Mouse (Mus musculus): Measurements from ENCODE around the gene Spata31d1d. TPM values are rescaled to one million over a fixed set of nuclear protein-coding genes. Genes with fewer than 3 reads are reported as not detected.
A peak's percentile ranks its signal among the peaks of the same experiment; 100 is the strongest.
"Not testable (repeated sequence)": the region's sequence is repeated elsewhere in the genome, so short reads cannot be mapped to it uniquely, and the experiment has no call there.

Gene Spata31d1d
- polyA plus RNA-seq (2014; fragmentation: Nextera tagmentation; extraction: Ambion mirVana): not detected in 2 replicates

DNA sequence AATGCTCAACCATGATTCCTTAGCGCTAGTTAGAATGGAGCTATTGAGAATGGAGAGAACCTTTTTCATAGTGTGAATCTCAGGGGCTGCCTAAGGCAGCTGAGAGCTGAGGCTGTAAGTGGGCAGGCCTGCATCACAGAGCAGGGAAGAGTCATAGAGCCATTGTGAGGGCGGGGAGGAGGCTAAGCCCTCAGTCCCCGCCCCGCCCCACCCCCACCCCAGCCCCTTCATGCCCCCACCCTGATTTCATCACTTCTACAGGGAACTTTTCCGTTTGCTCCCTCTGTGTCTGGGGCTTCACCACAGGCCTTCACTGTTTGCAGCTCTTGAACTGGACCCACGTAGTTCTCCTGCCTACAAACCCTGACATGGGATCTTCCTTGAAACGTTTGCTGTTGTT, at the start of gene Spata31d1d:
Gene Spata31d1d (minus strand): TSS at position 101 of the 400 bp plus-strand sequence.
- no peak within 1 kb of the TSS for H3K27ac ChIP-seq (ENCODE audit: low read depth, low read length)
- ATAC-seq (replicated peaks; ENCODE audit: low FRiP score): no peak
- H3K27me3 ChIP-seq (ENCODE audit: control insufficient read depth, insufficient read depth, low read length): peaks cover under 1% of the 10 kb centered on the region; the same call in 1 of the 2 replicates
- no peak within 1 kb of the TSS for H3K4me2 ChIP-seq (ENCODE audit: low read depth, low read length, severe bottlenecking)
- no peaks in the 10 kb centered on the region for H3K9me3 ChIP-seq (ENCODE audit: control insufficient read depth, low read length)
- H3K4me1 ChIP-seq (replicated peaks; ENCODE audit: control insufficient read depth, insufficient read depth, low read length): no peaks in the 10 kb centered on the region
- 44% methylated on average over 7 of the region's 7 CpGs for WGBS
- H3K9ac ChIP-seq (ENCODE audit: low read length): no peak within 1 kb of the TSS
- H3K4me3 ChIP-seq (ENCODE audit: low read depth, low read length): no peak within 1 kb of the TSS
- no peak for DNase-seq (ENCODE audit: low spot score)
- no peaks in the 10 kb centered on the region for H3K36me3 ChIP-seq (ENCODE audit: control insufficient read depth, insufficient read depth, low read length)

DNA sequence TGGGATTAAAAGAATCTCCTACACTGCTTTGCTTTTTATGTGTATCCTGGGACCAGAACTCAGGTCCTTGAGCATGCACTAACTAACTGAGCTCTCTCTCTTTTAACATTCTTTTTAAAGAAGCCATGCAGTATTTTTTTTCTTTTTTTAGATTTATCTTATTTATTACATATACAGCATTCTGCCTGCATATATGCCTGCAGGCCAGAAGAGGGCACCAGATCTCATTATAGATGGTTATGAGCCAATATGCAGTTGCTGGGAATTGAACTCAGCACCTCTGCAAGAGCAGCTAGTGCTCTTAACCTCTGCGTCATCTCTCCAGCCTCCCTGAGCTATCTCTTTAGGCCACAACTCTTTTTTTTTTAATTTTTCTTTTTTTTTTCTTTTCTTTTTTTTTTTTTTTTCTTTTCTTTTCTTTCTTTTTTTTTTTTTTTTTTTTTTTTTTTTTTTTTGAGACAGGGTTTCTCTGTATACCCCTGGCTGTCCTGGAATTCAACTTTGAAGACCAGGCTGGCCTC, 48.3 kb upstream of the Spata31d1d start:
- not testable (repeated sequence) for H3K27ac ChIP-seq (ENCODE audit: low read depth, low read length); ATAC-seq (replicated peaks; ENCODE audit: low FRiP score); H3K4me1 ChIP-seq (replicated peaks; ENCODE audit: control insufficient read depth, insufficient read depth, low read length); H3K27me3 ChIP-seq (ENCODE audit: control insufficient read depth, insufficient read depth, low read length); H3K4me3 ChIP-seq (ENCODE audit: low read depth, low read length); H3K9ac ChIP-seq (ENCODE audit: low read length); H3K4me2 ChIP-seq (ENCODE audit: low read depth, low read length, severe bottlenecking); H3K9me3 ChIP-seq (ENCODE audit: control insufficient read depth, low read length); DNase-seq (ENCODE audit: low spot score)
- peaks cover 20% of the 10 kb centered on the region; the same call in 1 of the 2 replicates for H3K36me3 ChIP-seq (ENCODE audit: control insufficient read depth, insufficient read depth, low read length)
- 100% methylated on average over 1 of the region's 1 CpGs for WGBS

DNA sequence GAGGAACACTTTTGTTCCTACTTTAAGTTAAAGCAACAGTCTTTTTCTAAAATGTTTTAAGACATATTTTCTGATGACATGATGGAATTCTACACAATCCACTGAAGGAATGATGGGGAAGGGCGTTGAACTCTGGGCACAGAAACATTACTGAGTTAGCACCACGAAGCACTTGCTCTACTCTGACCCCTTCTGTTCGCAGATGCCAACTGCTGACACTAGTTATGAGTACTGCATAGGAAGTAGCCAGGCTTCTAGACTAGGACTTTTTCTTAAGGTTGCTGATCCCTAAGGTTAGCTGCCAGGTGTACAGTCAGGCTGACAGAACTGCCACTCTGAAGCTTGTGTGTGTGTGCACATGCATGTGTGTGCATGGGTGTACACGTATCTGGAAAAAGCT, 47.7 kb upstream of the Spata31d1d start:
- Histone ChIP-seq H3K9me3 (ENCODE audit: control insufficient read depth, low read length) (no peaks in the 10 kb centered on the region), H3K27me3 (ENCODE audit: control insufficient read depth, insufficient read depth, low read length) (no peaks in the 10 kb centered on the region), H3K36me3 (ENCODE audit: control insufficient read depth, insufficient read depth, low read length) (peaks cover 15% of the 10 kb centered on the region; the same call in 1 of the 2 replicates), H3K27ac (ENCODE audit: low read depth, low read length) (no peak overlapping the region), H3K9ac (ENCODE audit: low read length) (no peak overlapping the region), H3K4me3 (ENCODE audit: low read depth, low read length) (no peak overlapping the region), H3K4me1 (replicated peaks; ENCODE audit: control insufficient read depth, insufficient read depth, low read length) (no peaks in the 10 kb centered on the region), H3K4me2 (ENCODE audit: low read depth, low read length, severe bottlenecking) (no peak overlapping the region)
- 90% methylated on average over 4 of the region's 4 CpGs for WGBS
- no peak for DNase-seq (ENCODE audit: low spot score)
- ATAC-seq (replicated peaks; ENCODE audit: low FRiP score): no peak

DNA sequence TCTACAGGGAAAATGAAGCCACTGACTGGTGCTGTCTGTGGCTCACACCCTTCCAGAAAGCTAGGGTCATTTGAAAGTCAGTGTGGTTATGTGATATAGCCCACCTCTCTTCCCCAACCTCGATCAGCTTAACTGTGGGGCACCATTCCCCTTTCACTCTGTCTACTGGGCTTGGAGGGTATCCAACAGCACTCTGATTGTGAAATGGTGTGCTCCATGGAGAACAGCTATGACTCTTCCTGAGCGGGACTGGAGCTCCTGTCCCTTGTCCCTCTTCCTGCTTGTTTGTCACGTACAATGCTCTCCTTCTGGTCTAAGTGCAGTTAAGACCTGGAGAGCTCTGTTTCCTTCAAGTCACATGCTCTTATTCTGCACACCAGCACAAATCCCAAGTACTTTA, 43.6 kb upstream of the Spata31d1d start:
- DNase-seq (ENCODE audit: low spot score): no peak
- no peak for ATAC-seq (replicated peaks; ENCODE audit: low FRiP score)
- Histone ChIP-seq H3K9ac (ENCODE audit: low read length) (no peak overlapping the region), H3K9me3 (ENCODE audit: control insufficient read depth, low read length) (no peaks in the 10 kb centered on the region), H3K27ac (ENCODE audit: low read depth, low read length) (no peak overlapping the region), H3K4me2 (ENCODE audit: low read depth, low read length, severe bottlenecking) (no peak overlapping the region), H3K36me3 (ENCODE audit: control insufficient read depth, insufficient read depth, low read length) (peaks cover 5% of the 10 kb centered on the region; the same call in 1 of the 2 replicates), H3K4me1 (replicated peaks; ENCODE audit: control insufficient read depth, insufficient read depth, low read length) (0 out of 2 replicates have a peak, but pooled peaks cover 2% of the 10 kb centered on the region), H3K27me3 (ENCODE audit: control insufficient read depth, insufficient read depth, low read length) (no peaks in the 10 kb centered on the region), H3K4me3 (ENCODE audit: low read depth, low read length) (no peak overlapping the region)
- 87% methylated on average over 3 of the region's 3 CpGs for WGBS

DNA sequence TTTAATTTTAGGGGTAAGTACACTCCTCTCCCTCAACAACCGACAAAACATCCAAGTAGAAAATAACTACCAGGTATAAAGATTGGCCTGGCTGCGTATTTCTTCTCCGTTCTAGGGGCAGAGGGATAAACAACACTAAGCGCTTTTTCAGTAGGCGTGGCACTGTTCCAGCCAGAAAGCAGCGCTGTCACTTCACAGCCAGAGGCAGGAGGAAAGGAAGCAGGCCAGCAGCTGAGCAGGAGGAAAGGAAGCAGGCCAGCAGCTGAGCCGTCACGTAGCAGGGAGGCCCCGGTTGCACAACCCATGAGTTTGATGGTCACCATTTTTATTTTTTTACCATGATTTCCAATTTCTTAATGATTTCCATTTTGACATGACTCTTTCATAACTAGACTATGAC, 39.7 kb upstream of the Spata31d1d start:
- no peaks in the 10 kb centered on the region for H3K27me3 ChIP-seq (ENCODE audit: control insufficient read depth, insufficient read depth, low read length)
- H3K9me3 ChIP-seq (ENCODE audit: control insufficient read depth, low read length): no peaks in the 10 kb centered on the region
- H3K4me3 ChIP-seq (ENCODE audit: low read depth, low read length): no peak overlapping the region
- H3K36me3 ChIP-seq (ENCODE audit: control insufficient read depth, insufficient read depth, low read length): no peaks in the 10 kb centered on the region
- ATAC-seq (replicated peaks; ENCODE audit: low FRiP score): no peak
- H3K27ac ChIP-seq (ENCODE audit: low read depth, low read length): 0 out of 2 replicates have a peak overlapping the region, but pooled peaks have one; percentile 97
- no peak for DNase-seq (ENCODE audit: low spot score)
- no peak overlapping the region for H3K9ac ChIP-seq (ENCODE audit: low read length)
- 77% methylated on average over 9 of the region's 9 CpGs for WGBS
- no peak overlapping the region for H3K4me2 ChIP-seq (ENCODE audit: low read depth, low read length, severe bottlenecking)
- H3K4me1 ChIP-seq (replicated peaks; ENCODE audit: control insufficient read depth, insufficient read depth, low read length): peaks cover 8% of the 10 kb centered on the region; the same call in 1 of the 2 replicates

DNA sequence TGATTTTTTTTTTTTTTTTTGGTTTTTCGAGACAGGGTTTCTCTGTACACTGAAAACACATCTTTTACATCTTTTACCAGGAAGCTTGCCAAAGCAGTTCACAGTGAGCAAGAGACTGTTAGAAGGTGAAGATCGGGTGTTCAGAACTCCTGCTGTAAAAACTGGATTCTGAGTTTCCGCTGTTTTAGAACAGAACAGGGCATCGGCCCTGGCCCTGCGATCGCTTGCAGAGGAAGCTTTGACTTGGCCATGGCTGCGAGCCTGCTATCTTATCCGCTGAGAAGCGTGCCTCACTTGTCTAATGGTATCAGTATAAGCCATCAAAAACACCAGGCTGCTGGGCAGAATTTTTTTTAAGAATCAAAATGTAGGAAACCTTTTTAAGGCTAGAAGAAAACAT, 39.3 kb upstream of the Spata31d1d start:
- Histone ChIP-seq H3K27me3 (ENCODE audit: control insufficient read depth, insufficient read depth, low read length) (no peaks in the 10 kb centered on the region), H3K9ac (ENCODE audit: low read length) (peak overlapping the region; percentile 77), H3K4me2 (ENCODE audit: low read depth, low read length, severe bottlenecking) (peak overlapping the region; percentile 77), H3K4me1 (replicated peaks; ENCODE audit: control insufficient read depth, insufficient read depth, low read length) (peaks cover 8% of the 10 kb centered on the region; the same call in 1 of the 2 replicates), H3K4me3 (ENCODE audit: low read depth, low read length) (peak overlapping the region; percentile 85; the same call in 1 of the 2 replicates), H3K27ac (ENCODE audit: low read depth, low read length) (peak overlapping the region; percentile 97), H3K9me3 (ENCODE audit: control insufficient read depth, low read length) (no peaks in the 10 kb centered on the region), H3K36me3 (ENCODE audit: control insufficient read depth, insufficient read depth, low read length) (no peaks in the 10 kb centered on the region)
- WGBS: 78% methylated on average over 9 of the region's 9 CpGs
- ATAC-seq (replicated peaks; ENCODE audit: low FRiP score): no peak
- no peak for DNase-seq (ENCODE audit: low spot score)

DNA sequence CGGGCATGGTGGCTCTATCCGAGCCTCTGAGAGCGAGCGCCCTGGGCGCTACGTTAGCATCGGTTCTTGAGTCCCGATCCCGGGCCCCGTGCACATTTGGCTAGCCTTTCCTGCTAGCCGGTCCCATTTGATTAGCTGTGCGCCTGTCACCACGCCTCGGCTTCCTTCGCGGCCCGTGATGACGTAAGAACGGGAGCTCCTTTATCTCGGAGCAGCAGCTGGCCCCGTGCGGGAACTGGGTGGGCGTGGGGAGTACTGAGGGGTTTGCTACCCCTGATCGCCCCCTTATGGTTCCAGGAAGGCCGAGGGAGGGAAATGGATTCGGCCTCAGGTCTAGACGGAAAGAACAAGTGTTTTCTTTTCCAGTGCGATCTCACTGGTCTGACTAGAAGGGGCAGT, 38.6 kb upstream of the Spata31d1d start:
- no peaks in the 10 kb centered on the region for H3K36me3 ChIP-seq (ENCODE audit: control insufficient read depth, insufficient read depth, low read length)
- H3K4me2 ChIP-seq (ENCODE audit: low read depth, low read length, severe bottlenecking): peak overlapping the region; percentile 77
- peak; percentile 92 for DNase-seq (ENCODE audit: low spot score)
- peak; percentile 87 for ATAC-seq (replicated peaks; ENCODE audit: low FRiP score)
- H3K27me3 ChIP-seq (ENCODE audit: control insufficient read depth, insufficient read depth, low read length): no peaks in the 10 kb centered on the region
- H3K9ac ChIP-seq (ENCODE audit: low read length): peak overlapping the region; percentile 77
- no peaks in the 10 kb centered on the region for H3K9me3 ChIP-seq (ENCODE audit: control insufficient read depth, low read length)
- peak overlapping the region; percentile 85 for H3K4me3 ChIP-seq (ENCODE audit: low read depth, low read length)
- peak overlapping the region; percentile 97 for H3K27ac ChIP-seq (ENCODE audit: low read depth, low read length)
- H3K4me1 ChIP-seq (replicated peaks; ENCODE audit: control insufficient read depth, insufficient read depth, low read length): peaks cover 8% of the 10 kb centered on the region; the same call in 1 of the 2 replicates
- under 1% methylated on average over 28 of the region's 28 CpGs for WGBS

DNA sequence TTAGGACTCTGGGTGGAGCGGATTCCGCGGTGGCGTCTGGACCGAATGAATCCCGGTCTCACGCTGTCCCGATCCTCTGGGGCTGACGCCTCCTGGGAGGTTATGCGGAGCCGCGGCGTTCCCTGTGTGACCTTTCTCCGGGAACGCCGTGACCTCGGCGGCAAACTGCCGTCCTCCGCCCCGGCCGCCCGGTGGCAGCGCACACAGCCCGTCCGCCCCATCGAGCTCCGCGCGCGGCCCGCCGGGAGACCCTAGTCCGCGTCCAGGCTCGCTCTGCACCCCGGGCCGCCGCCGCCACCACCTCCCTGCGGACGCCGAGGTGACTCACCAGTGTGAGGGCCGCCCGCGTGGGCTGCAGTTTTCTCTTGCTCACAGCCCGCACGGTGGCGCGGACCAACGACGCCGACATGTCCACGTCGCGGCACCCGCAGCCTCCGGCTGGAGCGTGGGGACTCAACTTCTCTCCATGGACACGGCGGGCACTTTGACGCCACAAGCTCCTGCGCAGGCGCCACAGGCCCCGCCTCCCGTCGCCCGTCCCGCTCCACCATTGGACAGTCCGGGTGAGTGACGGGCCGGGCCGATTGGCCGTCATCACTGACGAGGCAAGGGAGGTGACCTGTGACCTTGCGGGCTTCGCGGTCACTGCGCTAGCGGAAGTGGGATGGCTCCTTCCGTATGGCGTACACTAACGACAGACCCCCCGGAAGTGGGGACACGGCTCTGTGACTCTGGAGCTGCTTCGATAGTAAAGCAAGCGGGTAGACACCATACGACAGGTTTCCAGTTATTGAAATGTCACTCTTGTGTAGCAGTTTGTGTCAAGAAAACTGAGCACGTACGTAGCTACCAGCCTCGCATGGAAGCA, 38.0 kb upstream of the Spata31d1d start, which contains the start of gene Isca1:
Gene Isca1 (minus strand): TSS at position 515 of the 868 bp plus-strand sequence.
- DNase-seq (ENCODE audit: low spot score) (peak; percentile 99), ATAC-seq (replicated peaks; ENCODE audit: low FRiP score) (peak; percentile 98)
- Histone ChIP-seq H3K9ac (ENCODE audit: low read length) (peak within 1 kb of the TSS; percentile 77), H3K4me3 (ENCODE audit: low read depth, low read length) (peak within 1 kb of the TSS; percentile 85), H3K27ac (ENCODE audit: low read depth, low read length) (peak within 1 kb of the TSS; percentile 97), H3K4me1 (replicated peaks; ENCODE audit: control insufficient read depth, insufficient read depth, low read length) (peaks cover 8% of the 10 kb centered on the region; the same call in 1 of the 2 replicates), H3K27me3 (ENCODE audit: control insufficient read depth, insufficient read depth, low read length) (no peaks in the 10 kb centered on the region), H3K4me2 (ENCODE audit: low read depth, low read length, severe bottlenecking) (peak within 1 kb of the TSS; percentile 77), H3K9me3 (ENCODE audit: control insufficient read depth, low read length) (no peaks in the 10 kb centered on the region), H3K36me3 (ENCODE audit: control insufficient read depth, insufficient read depth, low read length) (no peaks in the 10 kb centered on the region)
- WGBS: under 1% methylated on average over 82 of the region's 91 CpGs

All from forebrain, embryonic 11.5 days (tissue).